Mouse (Mus musculus) stomach, embryonic 16.5 days (tissue): ENCODE measurements around the gene Paqr3. TPM values are rescaled to one million over a fixed set of nuclear protein-coding genes. Genes with fewer than 3 reads are reported as not detected.

Experiments
- ATAC-seq: fragments of 200-750 bp; cut with Nextera tagmentation; 2 replicates; pipeline ENCODE4 v1.8.0; 2017; ENCODE audit warnings: moderate number of reproducible peaks, moderate TSS enrichment; ENCODE audit not compliant: insufficient read depth, low FRiP score
- H3K27ac ChIP-seq: fragments of 300-500 bp; sonication (generic); 2 replicates; pipeline ENCODE4 v1.5.1; 2014; ENCODE audit warnings: low read length
- H3K27me3 ChIP-seq: fragments of 300-500 bp; sonication (generic); 2 replicates; pipeline ENCODE4 v1.6.1; 2014; ENCODE audit warnings: low read length, control low read depth, mixed read lengths; ENCODE audit not compliant: control insufficient read depth, insufficient read depth
- H3K36me3 ChIP-seq: fragments of 300-500 bp; sonication (generic); 2 replicates; pipeline ENCODE4 v1.6.1; 2014; ENCODE audit warnings: low read length; ENCODE audit not compliant: control insufficient read depth, insufficient read depth
- H3K4me1 ChIP-seq: fragments of 300-500 bp; sonication (generic); 2 replicates; pipeline ENCODE4 v1.6.1; 2014; ENCODE audit warnings: low read length, control low read depth, mixed read lengths; ENCODE audit not compliant: control insufficient read depth, insufficient read depth
- H3K4me2 ChIP-seq: fragments of 300-500 bp; sonication (generic); 2 replicates; pipeline ENCODE4 v1.6.1; 2014; ENCODE audit warnings: low read depth, low read length, mixed read lengths
- H3K4me3 ChIP-seq: fragments of 300-500 bp; sonication (generic); replicated peaks from 2 replicates; pipeline ENCODE4 v1.5.1; 2014; ENCODE audit warnings: mild to moderate bottlenecking, low read length
- H3K9ac ChIP-seq: fragments of 300-500 bp; sonication (generic); 2 replicates; pipeline ENCODE4 v1.6.1; 2014; ENCODE audit warnings: low read length
- H3K9me3 ChIP-seq: fragments of 300-500 bp; sonication (generic); replicated peaks from 2 replicates; pipeline ENCODE4 v1.6.1; 2016; ENCODE audit warnings: low read length, control low read depth; ENCODE audit not compliant: control insufficient read depth
- WGBS: fragments of 180-500 bp; shearing (Covaris S2); extraction: QIAGEN DNeasy Blood & Tissue Kit; methylation state at CpG from one replicate; pipeline ENCODE4 v1.1.7; 2014; 5-methylcytosine and 5-hydroxymethylcytosine counted together
- polyA plus RNA-seq: library from polyadenylated mRNA; unstranded; fragments of >200 nt; fragmentation: Nextera tagmentation; extraction: Ambion mirVana; gene quantifications from 2 replicates; pipeline ENCODE4 v1.2.1, GENCODE M21; 2015

Paqr3 gene
- polyA plus RNA-seq: 1.4 and 2.0 TPM in 2 replicates

GRCm38 (mm10) chr5:97111207-97111910 is at the start of gene Paqr3:
Paqr3 (minus strand) TSS chr5:97111596.
- peak within 1 kb of the TSS; percentile 74 for H3K9ac ChIP-seq
- peak within 1 kb of the TSS; percentile 74 for H3K4me3 ChIP-seq
- no peaks in the 10 kb centered on the region for H3K36me3 ChIP-seq
- H3K27ac ChIP-seq: peak within 1 kb of the TSS; percentile 52; the same call in 1 of the 2 replicates
- H3K9me3 ChIP-seq: no peaks in the 10 kb centered on the region
- no peaks in the 10 kb centered on the region for H3K27me3 ChIP-seq
- ATAC-seq: peak; percentile 99
- H3K4me1 ChIP-seq: peaks cover 4% of the 10 kb centered on the region; the same call in 1 of the 2 replicates
- WGBS: under 1% methylated on average over 57 of the region's 62 CpGs
- H3K4me2 ChIP-seq: peak within 1 kb of the TSS; percentile 72

DNA sequence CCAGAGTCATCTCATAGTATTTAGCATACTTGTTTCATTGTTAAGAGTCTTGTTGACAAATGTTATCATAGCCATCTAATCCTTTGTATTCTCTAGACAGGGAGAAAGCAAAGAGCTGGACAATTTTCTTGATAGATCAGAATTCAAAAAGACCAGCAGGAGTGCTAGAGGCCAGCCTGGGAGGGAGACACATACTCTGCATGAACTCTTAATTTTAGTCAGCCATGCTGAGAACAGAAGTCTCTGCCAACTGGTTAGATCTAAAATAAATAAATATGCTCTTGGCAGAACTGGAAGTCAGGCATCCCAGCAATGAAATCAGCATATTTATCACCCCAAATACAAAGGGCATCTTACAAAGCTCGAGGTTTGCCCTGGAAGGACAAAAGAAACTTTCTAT is 43.3 kb upstream of the Paqr3 start:
- H3K9ac ChIP-seq: no peak overlapping the region
- H3K4me3 ChIP-seq: no peak overlapping the region
- no peaks in the 10 kb centered on the region for H3K4me1 ChIP-seq
- no peaks in the 10 kb centered on the region for H3K36me3 ChIP-seq
- no peak overlapping the region for H3K4me2 ChIP-seq
- no peak for ATAC-seq
- WGBS: 19% methylated on average over 1 of the region's 1 CpGs
- no peaks in the 10 kb centered on the region for H3K27me3 ChIP-seq
- H3K27ac ChIP-seq: no peak overlapping the region
- no peaks in the 10 kb centered on the region for H3K9me3 ChIP-seq

DNA sequence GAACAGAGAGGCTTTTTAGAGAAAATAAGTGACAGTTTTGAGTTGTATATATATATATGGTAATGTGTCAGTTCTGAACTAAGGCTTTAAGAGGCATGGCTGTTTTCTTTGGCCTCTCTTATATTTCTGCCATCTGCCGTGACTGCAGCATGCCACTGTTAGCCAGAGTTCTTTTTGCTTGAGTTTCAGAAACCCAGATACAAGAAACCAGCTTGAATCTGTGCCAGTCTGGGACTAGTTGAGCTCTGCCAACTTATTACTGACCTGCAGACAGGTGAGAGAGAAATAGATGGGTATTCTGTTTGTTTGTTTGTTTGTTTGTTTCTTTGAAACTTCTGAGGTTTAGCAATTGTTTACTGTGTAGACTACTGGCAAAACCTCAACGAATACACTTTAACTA is 23.9 kb upstream of the Paqr3 start:
- H3K9ac ChIP-seq: no peak overlapping the region
- no peaks in the 10 kb centered on the region for H3K36me3 ChIP-seq
- H3K4me1 ChIP-seq: no peaks in the 10 kb centered on the region
- no peak overlapping the region for H3K4me3 ChIP-seq
- H3K27me3 ChIP-seq: no peaks in the 10 kb centered on the region
- H3K9me3 ChIP-seq: no peaks in the 10 kb centered on the region
- H3K27ac ChIP-seq: no peak overlapping the region
- ATAC-seq: no peak
- no peak overlapping the region for H3K4me2 ChIP-seq
- 79% methylated on average over 2 of the region's 2 CpGs for WGBS

- Histone ChIP-seq H3K9ac (no peak overlapping the region), H3K9me3 (no peaks in the 10 kb centered on the region), H3K27me3 (no peaks in the 10 kb centered on the region), H3K27ac (no peak overlapping the region), H3K4me1 (no peaks in the 10 kb centered on the region), H3K4me2 (no peak overlapping the region), H3K4me3 (no peak overlapping the region), H3K36me3 (no peaks in the 10 kb centered on the region)
- WGBS: 97% methylated on average over 2 of the region's 2 CpGs
- no peak for ATAC-seq
These were observed 18.2 kb upstream of the Paqr3 start for GRCm38 (mm10) chr5:97129589-97129988.

- no peak for ATAC-seq
- no peaks in the 10 kb centered on the region for H3K9me3 ChIP-seq
- 45% methylated on average over 21 of the region's 21 CpGs for WGBS
- no peak overlapping the region for H3K4me3 ChIP-seq
- H3K27me3 ChIP-seq: no peaks in the 10 kb centered on the region
- no peaks in the 10 kb centered on the region for H3K4me1 ChIP-seq
- H3K27ac ChIP-seq: no peak overlapping the region
- no peak overlapping the region for H3K9ac ChIP-seq
- no peak overlapping the region for H3K4me2 ChIP-seq
- H3K36me3 ChIP-seq: no peaks in the 10 kb centered on the region
These were observed 17.1 kb upstream of the Paqr3 start for GRCm38 (mm10) chr5:97128242-97129226.

DNA sequence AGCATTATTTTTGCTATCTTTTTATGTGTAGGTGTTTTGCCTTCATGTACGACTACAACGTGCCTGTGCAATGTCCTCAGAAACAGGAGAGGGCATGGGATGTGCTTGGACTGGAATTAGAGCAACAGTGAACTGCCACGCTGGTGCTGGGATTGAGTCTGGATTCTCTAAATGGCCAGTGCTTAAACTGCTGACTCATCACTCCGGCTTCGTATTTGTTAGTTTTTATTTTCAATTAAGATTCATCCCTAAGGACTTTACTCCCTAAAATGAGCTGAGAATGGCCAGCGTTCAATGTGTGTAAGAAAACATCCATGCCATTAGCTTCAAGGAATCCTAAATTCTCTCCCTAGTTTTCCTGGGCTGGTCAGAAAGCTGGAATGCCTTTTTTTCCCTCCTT is 15.9 kb upstream of the Paqr3 start:
- Histone ChIP-seq H3K27ac (no peak overlapping the region), H3K4me3 (no peak overlapping the region), H3K4me1 (no peaks in the 10 kb centered on the region), H3K9me3 (no peaks in the 10 kb centered on the region), H3K36me3 (no peaks in the 10 kb centered on the region), H3K9ac (no peak overlapping the region), H3K4me2 (no peak overlapping the region), H3K27me3 (no peaks in the 10 kb centered on the region)
- no peak for ATAC-seq
- WGBS: 76% methylated on average over 6 of the region's 6 CpGs

DNA sequence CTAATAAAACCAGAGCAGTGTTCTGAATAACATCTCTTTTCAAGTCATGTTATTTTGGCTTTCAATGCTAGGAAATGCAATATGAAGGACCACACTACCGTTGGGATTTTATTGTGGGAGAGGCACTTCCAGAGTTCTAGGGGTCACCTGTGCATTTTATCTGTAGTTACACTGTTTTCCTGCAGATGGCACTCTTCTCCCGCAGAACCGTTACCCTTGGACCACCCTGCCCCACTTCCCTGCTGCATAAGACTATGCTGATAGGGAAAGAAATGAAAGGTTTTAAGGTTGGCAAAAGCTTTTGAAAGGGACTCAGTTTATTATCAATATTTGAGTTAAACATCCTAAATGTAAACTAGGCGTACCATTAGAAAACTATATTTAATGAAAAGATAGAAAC is 14.6 kb upstream of the Paqr3 start:
- no peak overlapping the region for H3K9ac ChIP-seq
- WGBS: 15% methylated on average over 4 of the region's 4 CpGs
- no peaks in the 10 kb centered on the region for H3K36me3 ChIP-seq
- ATAC-seq: no peak
- no peaks in the 10 kb centered on the region for H3K27me3 ChIP-seq
- no peaks in the 10 kb centered on the region for H3K9me3 ChIP-seq
- no peaks in the 10 kb centered on the region for H3K4me1 ChIP-seq
- H3K4me3 ChIP-seq: no peak overlapping the region
- no peak overlapping the region for H3K4me2 ChIP-seq
- H3K27ac ChIP-seq: no peak overlapping the region

GRCm38 (mm10) chr5:97125459-97125970 is 14.1 kb upstream of the Paqr3 start:
- Histone ChIP-seq H3K27ac (no peak overlapping the region), H3K9me3 (no peaks in the 10 kb centered on the region), H3K27me3 (no peaks in the 10 kb centered on the region), H3K4me1 (no peaks in the 10 kb centered on the region), H3K4me3 (no peak overlapping the region), H3K9ac (no peak overlapping the region), H3K4me2 (no peak overlapping the region), H3K36me3 (no peaks in the 10 kb centered on the region)
- WGBS: 67% methylated on average over 10 of the region's 10 CpGs
- no peak for ATAC-seq

DNA sequence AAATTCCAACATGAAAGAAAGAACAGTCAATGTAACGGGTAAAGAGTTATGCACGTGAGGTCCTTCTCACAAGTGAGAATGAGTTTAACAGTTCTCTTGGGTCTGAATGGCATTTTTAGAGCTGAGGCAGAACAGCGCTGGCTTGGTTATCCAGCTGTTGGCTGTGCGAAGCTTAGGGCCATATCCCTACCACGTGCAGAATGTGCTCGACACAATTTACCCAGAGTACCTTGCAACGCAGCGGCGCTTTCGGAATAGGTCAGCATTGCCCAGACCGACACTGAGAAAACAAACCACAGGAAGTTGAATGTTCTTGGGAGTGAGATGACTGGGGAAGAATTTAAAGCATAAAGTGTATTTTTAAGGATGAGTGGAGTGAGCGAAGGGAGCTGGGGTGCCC is 13.6 kb upstream of the Paqr3 start:
- Histone ChIP-seq H3K36me3 (no peaks in the 10 kb centered on the region), H3K4me3 (no peak overlapping the region), H3K27ac (no peak overlapping the region), H3K4me1 (no peaks in the 10 kb centered on the region), H3K4me2 (no peak overlapping the region), H3K9me3 (no peaks in the 10 kb centered on the region), H3K9ac (no peak overlapping the region), H3K27me3 (no peaks in the 10 kb centered on the region)
- no peak for ATAC-seq
- 77% methylated on average over 12 of the region's 12 CpGs for WGBS
